Mouse (Mus musculus): Measurements from ENCODE around the gene Itga1. TPM values are rescaled to one million over a fixed set of nuclear protein-coding genes. Genes with fewer than 3 reads are reported as not detected.
A peak's percentile ranks its signal among the peaks of the same experiment; 100 is the strongest.

Itga1 gene
- polyA plus RNA-seq, 1 experiment from 2014 or later: 3.6 TPM

DNA sequence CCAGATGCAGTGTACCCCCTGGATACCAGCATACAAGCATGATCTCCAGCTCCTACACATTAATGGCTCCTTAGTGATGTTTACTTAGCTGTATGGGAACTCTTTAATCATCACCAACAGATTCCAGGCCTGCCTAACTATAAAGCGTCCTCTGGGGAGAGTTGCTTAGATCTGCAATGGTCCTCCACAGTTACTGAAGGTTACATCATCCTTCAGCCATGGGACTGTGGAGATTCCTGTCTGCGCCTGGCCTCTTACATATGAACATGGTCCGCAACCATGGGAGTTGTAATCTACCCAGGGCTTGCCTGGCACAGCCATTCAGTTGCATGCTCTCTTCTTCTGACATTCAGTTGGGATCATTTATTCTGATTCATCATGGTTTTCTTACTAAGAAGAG, 129.9 kb downstream of the Itga1 start:
- H3K9ac ChIP-seq: no peak overlapping the region
- no peak for ATAC-seq
- H3K4me3 ChIP-seq: no peak overlapping the region
- H3K27ac ChIP-seq: no peak overlapping the region
- H3K27me3 ChIP-seq (replicated peaks): no peaks in the 10 kb centered on the region
- 79% methylated on average over 3 of the region's 3 CpGs for WGBS (ENCODE audit: insufficient replicate concordance)
- no peaks in the 10 kb centered on the region for H3K36me3 ChIP-seq
- H3K9me3 ChIP-seq (replicated peaks): no peaks in the 10 kb centered on the region
- H3K4me1 ChIP-seq: no peaks in the 10 kb centered on the region
- H3K4me2 ChIP-seq: no peak overlapping the region

DNA sequence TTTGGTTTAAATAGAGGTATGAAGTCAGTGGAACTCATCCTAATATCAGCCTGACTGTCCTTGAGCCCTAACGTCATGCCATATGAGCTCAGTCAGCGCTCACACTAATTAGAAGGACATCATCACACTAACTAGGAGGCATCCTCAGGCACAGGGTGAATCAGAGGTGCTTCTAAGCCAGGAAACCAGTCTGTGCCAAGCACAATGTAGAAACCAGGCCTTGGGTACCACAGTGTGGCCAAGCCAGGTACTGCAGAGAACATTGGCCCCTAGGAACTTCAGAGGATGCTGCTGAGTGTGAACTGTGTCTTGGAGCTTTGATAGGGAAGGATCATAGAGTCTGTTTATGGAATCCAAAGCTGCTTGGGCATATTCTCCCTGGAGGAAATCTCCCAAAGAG, 137.5 kb downstream of the Itga1 start:
- no peaks in the 10 kb centered on the region for H3K4me1 ChIP-seq
- peak; percentile 15; the same call in 1 of the 2 replicates for ATAC-seq
- WGBS (ENCODE audit: insufficient replicate concordance): 35% methylated on average over 2 of the region's 2 CpGs

DNA sequence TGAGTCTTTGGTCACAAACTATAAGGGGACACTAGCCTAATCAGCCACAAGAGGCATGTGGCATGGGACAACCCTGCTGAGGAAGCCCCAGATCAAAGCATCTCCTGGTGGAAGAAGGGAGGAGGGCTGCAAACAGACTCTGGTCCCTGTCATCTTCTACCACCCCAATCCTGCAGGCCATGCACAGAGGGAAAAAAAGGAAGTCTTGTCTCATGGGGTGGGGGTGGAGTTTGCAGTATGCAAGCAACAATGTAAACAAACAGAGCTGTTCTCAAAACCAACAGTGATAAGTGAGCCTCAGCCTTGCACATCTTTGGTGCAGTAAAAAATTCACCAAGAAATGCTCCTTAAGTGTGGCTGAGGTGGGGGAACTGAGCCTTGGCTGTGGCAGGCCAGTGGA, 147.2 kb downstream of the Itga1 start:
- Histone ChIP-seq H3K4me3 (no peak overlapping the region), H3K9ac (no peak overlapping the region), H3K4me1 (0 out of 2 replicates have a peak, but pooled peaks cover 7% of the 10 kb centered on the region), H3K27ac (no peak overlapping the region), H3K27me3 (replicated peaks) (no peaks in the 10 kb centered on the region), H3K36me3 (no peaks in the 10 kb centered on the region), H3K9me3 (replicated peaks) (no peaks in the 10 kb centered on the region), H3K4me2 (no peak overlapping the region)
- no peak for ATAC-seq

More for the DNA sequence above, 137.5 kb downstream of the Itga1 start:
- no peak overlapping the region for H3K27ac ChIP-seq
- H3K9ac ChIP-seq: no peak overlapping the region
- H3K9me3 ChIP-seq (replicated peaks): no peaks in the 10 kb centered on the region
- H3K4me2 ChIP-seq: no peak overlapping the region
- H3K4me3 ChIP-seq: no peak overlapping the region
- H3K27me3 ChIP-seq (replicated peaks): no peaks in the 10 kb centered on the region
- no peaks in the 10 kb centered on the region for H3K36me3 ChIP-seq

DNA sequence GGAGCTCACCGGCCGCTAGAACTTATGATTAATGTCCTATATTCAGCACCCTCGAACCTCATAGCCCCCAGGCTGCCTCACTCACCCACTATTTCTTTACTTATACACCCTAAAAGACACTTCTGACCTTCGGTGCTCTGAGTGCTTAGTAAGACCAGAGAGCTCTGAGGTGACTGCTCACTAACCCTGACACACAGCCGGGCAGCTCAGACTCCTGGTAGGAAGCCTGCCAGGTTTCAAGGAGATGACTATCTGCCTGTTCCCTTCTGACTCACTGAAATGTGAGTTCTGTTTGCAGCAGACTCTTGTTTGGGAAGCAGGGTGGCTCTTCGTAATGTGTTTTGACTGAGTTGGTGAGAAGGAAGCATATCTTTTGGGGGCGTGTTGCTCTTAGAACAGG, 168.2 kb downstream of the Itga1 start:
- H3K27ac ChIP-seq: no peak overlapping the region
- H3K36me3 ChIP-seq: no peaks in the 10 kb centered on the region
- no peak overlapping the region for H3K9ac ChIP-seq
- peaks cover 16% of the 10 kb centered on the region; the same call in 1 of the 2 replicates for H3K27me3 ChIP-seq (replicated peaks)
- ATAC-seq: no peak
- H3K4me1 ChIP-seq: 0 out of 2 replicates have a peak, but pooled peaks cover 8% of the 10 kb centered on the region
- no peak overlapping the region for H3K4me3 ChIP-seq
- WGBS (ENCODE audit: insufficient replicate concordance): 50% methylated on average over 7 of the region's 7 CpGs
- no peaks in the 10 kb centered on the region for H3K9me3 ChIP-seq (replicated peaks)
- no peak overlapping the region for H3K4me2 ChIP-seq

DNA sequence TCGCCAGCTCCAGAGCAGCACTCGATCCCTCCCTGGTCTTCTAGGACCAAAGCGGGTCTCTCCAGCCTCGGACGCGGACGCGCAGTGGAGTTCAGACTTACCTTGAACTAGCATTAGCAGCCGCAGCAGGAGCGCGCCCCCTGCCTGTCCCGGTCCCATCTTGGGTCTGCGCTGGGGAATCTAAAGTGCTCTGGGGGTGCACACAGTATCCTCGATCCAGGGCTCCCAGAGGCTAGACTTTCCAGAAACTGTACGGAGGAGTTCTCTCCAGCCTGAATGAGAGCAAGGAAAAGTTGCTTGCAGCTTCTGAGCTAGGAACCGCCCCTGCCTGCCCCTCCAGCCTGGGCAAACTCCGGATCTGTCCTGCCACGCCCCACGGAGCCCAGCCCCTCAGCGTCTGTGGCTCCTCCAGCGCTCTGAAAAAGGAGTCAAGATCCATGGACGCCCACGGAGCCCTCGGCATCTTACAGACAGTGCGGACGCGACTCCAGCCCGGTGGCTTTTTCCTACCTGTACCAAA, 169.9 kb downstream of the Itga1 start, which contains the start of gene Itga2:
Gene Itga2, minus strand, starts transcription at position 326 of the 520 bp plus-strand sequence.
- Histone ChIP-seq H3K9me3 (replicated peaks) (no peaks in the 10 kb centered on the region), H3K4me2 (peak within 1 kb of the TSS; percentile 62), H3K9ac (no peak within 1 kb of the TSS; the same call in 1 of the 2 replicates), H3K27me3 (replicated peaks) (peaks cover 16% of the 10 kb centered on the region; the same call in 1 of the 2 replicates), H3K36me3 (no peaks in the 10 kb centered on the region), H3K4me3 (peak within 1 kb of the TSS; percentile 49), H3K4me1 (0 out of 2 replicates have a peak, but pooled peaks cover 8% of the 10 kb centered on the region), H3K27ac (no peak within 1 kb of the TSS)
- peak; percentile 75 for ATAC-seq
- WGBS (ENCODE audit: insufficient replicate concordance): 3% methylated on average over 26 of the region's 28 CpGs

DNA sequence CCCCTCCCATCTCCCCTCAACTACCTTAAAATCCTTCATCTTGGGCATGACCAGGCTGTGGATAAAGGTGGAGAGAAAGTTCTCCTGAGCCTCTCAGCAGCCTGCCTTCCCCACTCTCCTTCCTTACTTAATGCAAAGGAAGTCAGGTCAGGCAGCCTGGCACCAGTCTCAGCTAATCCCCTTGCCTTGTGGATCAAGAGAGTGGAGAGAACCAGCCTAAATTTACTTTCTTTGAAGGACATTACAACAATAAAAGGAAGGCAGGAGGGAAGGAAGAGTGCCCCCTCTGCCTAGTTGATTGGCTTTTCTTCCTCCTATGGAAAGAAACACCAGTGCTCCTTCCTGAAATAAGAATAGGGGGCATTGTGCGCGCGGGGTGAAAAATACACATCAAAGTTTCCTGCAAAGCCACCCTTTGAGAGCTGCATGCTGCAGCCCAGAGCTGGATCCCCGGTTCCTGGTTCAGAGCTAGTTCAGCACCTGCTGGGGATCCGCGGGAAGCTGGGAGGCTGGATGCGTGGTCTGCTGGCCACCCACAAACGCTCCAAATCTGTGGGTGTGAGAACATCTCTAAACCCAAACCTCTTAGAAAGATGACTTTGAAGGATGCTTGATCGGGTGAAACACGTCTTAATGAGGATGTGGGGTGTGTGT, 170.6 kb downstream of the Itga1 start:
- ATAC-seq: no peak

DNA sequence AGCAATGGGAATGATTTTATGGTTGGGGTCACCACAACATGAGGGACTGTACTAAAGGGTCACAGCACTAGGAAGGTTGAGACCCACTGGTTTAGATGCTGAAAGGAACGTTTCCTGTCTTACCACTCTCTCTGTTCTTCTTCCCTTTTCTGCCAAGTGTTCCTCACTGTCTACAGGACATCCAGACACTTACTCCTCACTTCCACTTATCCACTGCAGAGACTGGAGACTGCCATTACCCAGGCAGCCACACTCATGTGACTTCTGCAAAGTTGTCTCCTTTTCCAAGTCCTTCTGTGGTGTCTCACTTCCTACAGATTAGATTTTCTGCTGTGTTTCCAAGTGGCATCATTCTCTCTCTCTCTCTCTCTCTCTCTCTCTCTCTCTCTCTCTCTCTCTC, 177.0 kb downstream of the Itga1 start:
- no peak for ATAC-seq
- no peak overlapping the region for H3K4me3 ChIP-seq
- no peaks in the 10 kb centered on the region for H3K9me3 ChIP-seq (replicated peaks)
- H3K4me1 ChIP-seq: no peaks in the 10 kb centered on the region
- WGBS (ENCODE audit: insufficient replicate concordance): 30% methylated on average over 1 of the region's 1 CpGs
- no peak overlapping the region for H3K27ac ChIP-seq
- no peaks in the 10 kb centered on the region for H3K27me3 ChIP-seq (replicated peaks)
- H3K36me3 ChIP-seq: no peaks in the 10 kb centered on the region
- no peak overlapping the region for H3K4me2 ChIP-seq
- H3K9ac ChIP-seq: no peak overlapping the region

More for the DNA sequence above, 170.6 kb downstream of the Itga1 start:
- Histone ChIP-seq H3K4me2 (peak overlapping the region; percentile 62), H3K9me3 (replicated peaks) (no peaks in the 10 kb centered on the region), H3K27ac (no peak overlapping the region), H3K4me1 (0 out of 2 replicates have a peak, but pooled peaks cover 8% of the 10 kb centered on the region), H3K27me3 (replicated peaks) (peaks cover 16% of the 10 kb centered on the region; the same call in 1 of the 2 replicates), H3K36me3 (no peaks in the 10 kb centered on the region), H3K4me3 (peak overlapping the region; percentile 49), H3K9ac (no peak overlapping the region; the same call in 1 of the 2 replicates)
- WGBS (ENCODE audit: insufficient replicate concordance): 2% methylated on average over 10 of the region's 10 CpGs

DNA sequence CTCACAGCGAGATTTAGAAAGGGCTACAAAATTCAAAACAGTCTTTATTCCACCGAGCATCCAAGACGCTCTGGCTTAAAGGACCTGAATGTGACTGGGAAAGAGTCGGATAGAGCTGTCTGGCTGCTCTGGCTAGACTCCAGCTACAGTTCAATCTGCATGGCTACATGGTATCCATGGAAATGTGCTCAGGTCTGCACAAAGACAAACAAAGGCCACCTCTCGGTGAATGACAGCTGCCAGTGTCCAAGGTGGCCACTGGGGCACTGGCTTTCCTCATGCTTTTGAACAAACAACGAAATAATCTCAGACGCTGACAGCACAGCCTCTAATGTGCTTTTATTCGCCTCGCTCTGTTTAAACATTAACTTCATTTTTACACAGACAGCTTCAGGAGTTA, 178.4 kb downstream of the Itga1 start:
- 65% methylated on average over 9 of the region's 9 CpGs for WGBS (ENCODE audit: insufficient replicate concordance)

DNA sequence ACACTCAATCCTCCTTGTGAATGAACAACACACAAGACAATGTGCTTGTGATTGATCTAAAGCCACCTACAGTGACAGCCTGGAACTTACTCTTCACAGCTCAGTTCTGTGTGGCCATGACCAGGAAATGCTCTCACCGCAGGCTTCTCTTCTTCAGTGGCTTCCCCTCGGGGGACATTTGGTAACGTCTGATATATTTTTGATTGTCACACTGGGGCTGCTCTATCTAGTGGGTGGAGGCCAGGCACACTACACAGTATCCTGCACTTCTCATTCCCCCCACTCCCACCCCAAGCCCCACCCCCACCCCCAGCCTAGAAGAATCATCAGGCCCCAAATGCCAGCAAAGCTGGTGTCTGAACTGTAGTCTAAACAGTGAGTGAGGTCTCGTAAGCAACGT, 186.0 kb downstream of the Itga1 start:
- no peak overlapping the region for H3K9ac ChIP-seq
- H3K4me3 ChIP-seq: no peak overlapping the region
- H3K27me3 ChIP-seq (replicated peaks): no peaks in the 10 kb centered on the region
- no peak overlapping the region for H3K27ac ChIP-seq
- ATAC-seq: peak; percentile 65
- peaks cover 17% of the 10 kb centered on the region; the same call in 1 of the 2 replicates for H3K4me1 ChIP-seq
- no peak overlapping the region for H3K4me2 ChIP-seq
- H3K9me3 ChIP-seq (replicated peaks): no peaks in the 10 kb centered on the region
- 20% methylated on average over 5 of the region's 5 CpGs for WGBS (ENCODE audit: insufficient replicate concordance)
- no peaks in the 10 kb centered on the region for H3K36me3 ChIP-seq

More for the DNA sequence above, 178.4 kb downstream of the Itga1 start:
- peak; percentile 71; the same call in 1 of the 2 replicates for ATAC-seq
- H3K4me1 ChIP-seq: no peaks in the 10 kb centered on the region
- H3K27me3 ChIP-seq (replicated peaks): no peaks in the 10 kb centered on the region
- H3K4me3 ChIP-seq: no peak overlapping the region
- H3K9ac ChIP-seq: no peak overlapping the region
- H3K9me3 ChIP-seq (replicated peaks): no peaks in the 10 kb centered on the region
- no peak overlapping the region for H3K4me2 ChIP-seq
- H3K27ac ChIP-seq: no peak overlapping the region
- H3K36me3 ChIP-seq: no peaks in the 10 kb centered on the region

DNA sequence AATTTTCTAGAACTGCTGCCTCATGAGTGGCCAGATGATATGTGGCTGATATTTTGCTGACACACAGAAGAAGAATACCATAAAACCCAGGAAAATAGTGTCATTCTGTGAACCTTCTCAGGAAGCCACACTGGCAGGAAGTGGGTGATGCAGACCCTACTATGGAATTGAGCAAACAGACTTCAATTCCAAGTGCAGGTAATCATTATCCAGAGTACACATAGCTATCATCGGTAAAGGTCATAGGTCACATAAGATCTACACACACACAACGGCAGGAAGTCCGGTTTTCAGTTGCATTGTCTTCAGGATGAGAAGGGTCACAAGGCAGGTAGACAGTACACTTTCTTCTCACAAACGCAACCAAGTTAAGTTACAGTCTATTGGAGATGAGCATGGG, 186.8 kb downstream of the Itga1 start:
- no peak overlapping the region for H3K4me3 ChIP-seq
- H3K27me3 ChIP-seq (replicated peaks): no peaks in the 10 kb centered on the region
- WGBS (ENCODE audit: insufficient replicate concordance): 51% methylated on average over 4 of the region's 4 CpGs
- peak; percentile 27; the same call in 1 of the 2 replicates for ATAC-seq
- H3K9me3 ChIP-seq (replicated peaks): no peaks in the 10 kb centered on the region
- H3K9ac ChIP-seq: no peak overlapping the region
- H3K27ac ChIP-seq: peak overlapping the region; percentile 33; the same call in 1 of the 2 replicates
- H3K36me3 ChIP-seq: no peaks in the 10 kb centered on the region
- no peak overlapping the region for H3K4me2 ChIP-seq
- peaks cover 17% of the 10 kb centered on the region; the same call in 1 of the 2 replicates for H3K4me1 ChIP-seq

DNA sequence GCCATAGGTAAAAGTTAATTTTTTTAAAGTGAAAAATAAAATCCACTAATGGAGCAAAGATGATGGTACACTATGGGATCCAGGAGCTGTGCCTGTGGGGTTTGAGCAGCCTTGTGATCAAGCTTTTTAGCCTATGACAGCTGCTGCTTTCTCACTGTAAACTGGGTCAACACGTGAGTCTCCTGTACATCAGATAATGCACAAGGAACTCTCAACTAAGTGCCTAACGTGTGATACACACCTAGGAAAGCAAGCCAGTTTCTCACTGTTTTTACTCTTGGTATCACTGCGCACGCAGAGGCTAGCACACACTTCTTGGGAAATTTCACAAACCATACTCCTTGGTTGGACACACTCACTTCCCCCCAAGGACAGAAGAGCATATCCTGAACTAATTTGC, 187.2 kb downstream of the Itga1 start:
- no peaks in the 10 kb centered on the region for H3K27me3 ChIP-seq (replicated peaks)
- no peak overlapping the region for H3K4me2 ChIP-seq
- no peaks in the 10 kb centered on the region for H3K36me3 ChIP-seq
- no peaks in the 10 kb centered on the region for H3K9me3 ChIP-seq (replicated peaks)
- 0 out of 2 replicates have a peak overlapping the region, but pooled peaks have one; percentile 20 for H3K27ac ChIP-seq
- ATAC-seq: peak; percentile 27
- WGBS (ENCODE audit: insufficient replicate concordance): 51% methylated on average over 4 of the region's 4 CpGs
- no peak overlapping the region for H3K4me3 ChIP-seq
- H3K4me1 ChIP-seq: peaks cover 17% of the 10 kb centered on the region; the same call in 1 of the 2 replicates
- no peak overlapping the region for H3K9ac ChIP-seq

DNA sequence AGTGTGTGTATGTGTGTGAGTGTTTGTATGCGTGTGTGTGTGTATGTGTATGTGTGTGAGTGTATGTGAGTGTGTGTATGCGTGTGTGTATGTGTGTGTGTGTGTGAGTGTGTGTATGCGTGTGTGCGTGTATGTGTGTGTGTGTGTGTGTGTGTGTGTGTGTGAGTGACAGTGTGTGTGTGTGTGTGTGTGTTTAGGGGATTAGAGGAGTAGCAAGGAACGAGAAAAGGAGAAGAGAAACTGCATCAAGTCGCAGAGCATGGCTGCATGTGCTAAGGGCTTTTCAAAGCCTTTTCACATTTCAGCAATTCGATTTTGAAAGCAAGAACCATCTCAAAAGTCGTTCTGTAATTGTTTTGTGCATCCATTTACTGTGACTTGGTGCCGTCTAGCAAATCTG, 191.1 kb downstream of the Itga1 start:
- Histone ChIP-seq H3K4me2 (no peak overlapping the region), H3K4me1 (peaks cover 11% of the 10 kb centered on the region; the same call in 1 of the 2 replicates), H3K9me3 (replicated peaks) (no peaks in the 10 kb centered on the region), H3K4me3 (no peak overlapping the region), H3K27ac (no peak overlapping the region), H3K27me3 (replicated peaks) (no peaks in the 10 kb centered on the region), H3K9ac (no peak overlapping the region), H3K36me3 (no peaks in the 10 kb centered on the region)
- 66% methylated on average over 9 of the region's 9 CpGs for WGBS (ENCODE audit: insufficient replicate concordance)
- no peak for ATAC-seq

Data from liver, embryonic 12.5 days (tissue).